Mouse (Mus musculus) neural tube, embryonic 15.5 days (tissue): ENCODE measurements around the gene Exosc2. TPM values are rescaled to one million over a fixed set of nuclear protein-coding genes. Genes with fewer than 3 reads are reported as not detected.

ENCODE experiments used
- ATAC-seq: fragments of 200-750 bp; cut with Nextera tagmentation; 2 replicates; pipeline ENCODE4 v1.8.0; 2017; ENCODE audit warnings: mild to moderate bottlenecking, moderate TSS enrichment, moderate library complexity; ENCODE audit not compliant: low FRiP score
- H3K27ac ChIP-seq: fragments of 300-500 bp; sonication (generic); replicated peaks from 2 replicates; pipeline ENCODE4 v1.5.1; 2015; ENCODE audit warnings: mild to moderate bottlenecking, inconsistent platforms
- H3K27me3 ChIP-seq: fragments of 300-500 bp; sonication (generic); replicated peaks from 2 replicates; pipeline ENCODE4 v1.6.1; 2015; ENCODE audit warnings: inconsistent platforms
- H3K36me3 ChIP-seq: fragments of 300-500 bp; sonication (generic); 2 replicates; pipeline ENCODE4 v1.6.1; 2015; ENCODE audit warnings: inconsistent platforms
- H3K4me1 ChIP-seq: fragments of 300-500 bp; sonication (generic); 2 replicates; pipeline ENCODE4 v1.6.1; 2015; ENCODE audit warnings: inconsistent platforms
- H3K4me2 ChIP-seq: fragments of 300-500 bp; sonication (generic); 2 replicates; pipeline ENCODE4 v1.6.1; 2015; ENCODE audit warnings: inconsistent platforms, mild to moderate bottlenecking, moderate library complexity
- H3K4me3 ChIP-seq: fragments of 300-500 bp; sonication (generic); replicated peaks from 2 replicates; pipeline ENCODE4 v1.5.1; 2015; ENCODE audit warnings: mild to moderate bottlenecking, inconsistent platforms
- H3K9ac ChIP-seq: fragments of 300-500 bp; sonication (generic); replicated peaks from 2 replicates; pipeline ENCODE4 v1.6.1; 2015; ENCODE audit warnings: mild to moderate bottlenecking, inconsistent platforms
- H3K9me3 ChIP-seq: fragments of 300-500 bp; sonication (generic); replicated peaks from 2 replicates; pipeline ENCODE4 v1.6.1; 2016; ENCODE audit warnings: inconsistent platforms
- WGBS: fragments of 180-500 bp; shearing (Covaris S2); methylation state at CpG from one replicate; pipeline ENCODE4 v1.1.7; 2015; ENCODE audit warnings: mixed read lengths; 5-methylcytosine and 5-hydroxymethylcytosine counted together
- polyA plus RNA-seq: library from polyadenylated mRNA; unstranded; fragments of >200 nt; fragmentation: Nextera tagmentation; extraction: Ambion mirVana; gene quantifications from 2 replicates; pipeline ENCODE4 v1.2.1, GENCODE M21; 2015

Exosc2 gene
- 40.3 and 47.1 TPM in 2 replicates for polyA plus RNA-seq

DNA sequence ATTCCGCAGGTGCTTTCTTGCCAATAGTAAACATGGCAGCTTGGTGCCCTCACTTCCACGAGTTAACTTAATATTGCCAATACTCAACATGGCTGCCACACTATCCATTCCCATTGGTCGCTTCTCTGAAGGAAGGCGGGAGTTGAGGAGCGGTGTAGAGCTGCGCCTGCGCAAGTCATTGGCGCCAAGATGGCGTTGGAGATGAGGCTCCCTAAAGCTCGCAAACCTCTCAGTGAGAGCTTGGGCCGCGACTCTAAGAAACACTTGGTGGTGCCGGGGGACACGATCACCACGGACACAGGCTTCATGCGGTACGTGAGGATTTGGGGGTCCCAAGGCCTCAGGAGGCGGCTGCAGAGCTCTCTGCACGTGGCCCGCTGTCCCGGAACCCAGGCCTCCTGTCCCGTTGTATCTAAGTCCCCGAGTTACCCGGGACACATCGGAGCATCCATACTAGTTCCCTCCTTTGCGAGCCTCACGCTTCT lies at the start of gene Exosc2:
Gene Exosc2 (plus strand): TSS at position 165 of the 485 bp plus-strand sequence.
- WGBS = 1% methylated on average over 27 of the region's 27 CpGs
- ATAC-seq = peak; percentile 95
- Histone ChIP-seq H3K27me3 (peaks cover 23% of the 10 kb centered on the region; the same call in 1 of the 2 replicates), H3K9me3 (no peaks in the 10 kb centered on the region), H3K4me1 (peaks cover 17% of the 10 kb centered on the region), H3K4me3 (peak within 1 kb of the TSS; percentile 80), H3K9ac (peak within 1 kb of the TSS; percentile 72), H3K4me2 (peak within 1 kb of the TSS; percentile 65), H3K27ac (peak within 1 kb of the TSS; percentile 76), H3K36me3 (peaks cover 20% of the 10 kb centered on the region)

- no peak for ATAC-seq
- H3K9ac ChIP-seq = no peak overlapping the region
- no peaks in the 10 kb centered on the region for H3K36me3 ChIP-seq
- H3K9me3 ChIP-seq = no peaks in the 10 kb centered on the region
- no peak overlapping the region for H3K27ac ChIP-seq
- H3K4me3 ChIP-seq = no peak overlapping the region
- H3K4me1 ChIP-seq = peaks cover 33% of the 10 kb centered on the region
- H3K4me2 ChIP-seq = no peak overlapping the region
- WGBS = 86% methylated on average over 3 of the region's 3 CpGs
- H3K27me3 ChIP-seq = peaks cover 87% of the 10 kb centered on the region
Measured at GRCm38 (mm10) chr2:31633531-31633930, 37.0 kb upstream of the Exosc2 start.

- no peak overlapping the region for H3K9ac ChIP-seq
- WGBS = under 1% methylated on average over 52 of the region's 52 CpGs
- ATAC-seq = no peak
Measured at GRCm38 (mm10) chr2:31635281-31636137, 35.0 kb upstream of the Exosc2 start.

GRCm38 (mm10) chr2:31636138-31636741 lies 34.3 kb upstream of the Exosc2 start:
- no peak; the same call in 1 of the 2 replicates for ATAC-seq

More at GRCm38 (mm10) chr2:31635281-31636137, 35.0 kb upstream of the Exosc2 start:
- Histone ChIP-seq H3K27ac (no peak overlapping the region), H3K9me3 (no peaks in the 10 kb centered on the region), H3K4me3 (peak overlapping the region; percentile 23), H3K27me3 (peaks cover 98% of the 10 kb centered on the region), H3K36me3 (no peaks in the 10 kb centered on the region), H3K4me2 (peak overlapping the region; percentile 45), H3K4me1 (peaks cover 50% of the 10 kb centered on the region)

GRCm38 (mm10) chr2:31636742-31637141 lies 33.8 kb upstream of the Exosc2 start:
- ATAC-seq = no peak; the same call in 1 of the 2 replicates
- Histone ChIP-seq H3K9me3 (no peaks in the 10 kb centered on the region), H3K4me3 (peak overlapping the region; percentile 23), H3K27me3 (peaks cover 95% of the 10 kb centered on the region), H3K4me1 (peaks cover 59% of the 10 kb centered on the region), H3K4me2 (peak overlapping the region; percentile 45), H3K9ac (no peak overlapping the region), H3K36me3 (no peaks in the 10 kb centered on the region), H3K27ac (no peak overlapping the region)
- WGBS = 1% methylated on average over 35 of the region's 35 CpGs

More at GRCm38 (mm10) chr2:31636138-31636741, 34.3 kb upstream of the Exosc2 start:
- no peaks in the 10 kb centered on the region for H3K36me3 ChIP-seq
- H3K4me3 ChIP-seq = peak overlapping the region; percentile 23
- H3K27me3 ChIP-seq = peaks cover 95% of the 10 kb centered on the region
- H3K9ac ChIP-seq = no peak overlapping the region
- peaks cover 57% of the 10 kb centered on the region for H3K4me1 ChIP-seq
- peak overlapping the region; percentile 45 for H3K4me2 ChIP-seq
- H3K9me3 ChIP-seq = no peaks in the 10 kb centered on the region
- no peak overlapping the region for H3K27ac ChIP-seq
- under 1% methylated on average over 47 of the region's 48 CpGs for WGBS

GRCm38 (mm10) chr2:31637311-31637710 lies 33.2 kb upstream of the Exosc2 start:
- Histone ChIP-seq H3K27me3 (peaks cover 95% of the 10 kb centered on the region), H3K36me3 (no peaks in the 10 kb centered on the region), H3K4me1 (peaks cover 62% of the 10 kb centered on the region), H3K9me3 (no peaks in the 10 kb centered on the region), H3K4me3 (peak overlapping the region; percentile 23), H3K9ac (no peak overlapping the region), H3K27ac (no peak overlapping the region), H3K4me2 (peak overlapping the region; percentile 45)
- no peak for ATAC-seq
- under 1% methylated on average over 12 of the region's 12 CpGs for WGBS

GRCm38 (mm10) chr2:31637807-31638206 lies 32.7 kb upstream of the Exosc2 start:
- H3K9ac ChIP-seq = no peak overlapping the region; the same call in 1 of the 2 replicates

DNA sequence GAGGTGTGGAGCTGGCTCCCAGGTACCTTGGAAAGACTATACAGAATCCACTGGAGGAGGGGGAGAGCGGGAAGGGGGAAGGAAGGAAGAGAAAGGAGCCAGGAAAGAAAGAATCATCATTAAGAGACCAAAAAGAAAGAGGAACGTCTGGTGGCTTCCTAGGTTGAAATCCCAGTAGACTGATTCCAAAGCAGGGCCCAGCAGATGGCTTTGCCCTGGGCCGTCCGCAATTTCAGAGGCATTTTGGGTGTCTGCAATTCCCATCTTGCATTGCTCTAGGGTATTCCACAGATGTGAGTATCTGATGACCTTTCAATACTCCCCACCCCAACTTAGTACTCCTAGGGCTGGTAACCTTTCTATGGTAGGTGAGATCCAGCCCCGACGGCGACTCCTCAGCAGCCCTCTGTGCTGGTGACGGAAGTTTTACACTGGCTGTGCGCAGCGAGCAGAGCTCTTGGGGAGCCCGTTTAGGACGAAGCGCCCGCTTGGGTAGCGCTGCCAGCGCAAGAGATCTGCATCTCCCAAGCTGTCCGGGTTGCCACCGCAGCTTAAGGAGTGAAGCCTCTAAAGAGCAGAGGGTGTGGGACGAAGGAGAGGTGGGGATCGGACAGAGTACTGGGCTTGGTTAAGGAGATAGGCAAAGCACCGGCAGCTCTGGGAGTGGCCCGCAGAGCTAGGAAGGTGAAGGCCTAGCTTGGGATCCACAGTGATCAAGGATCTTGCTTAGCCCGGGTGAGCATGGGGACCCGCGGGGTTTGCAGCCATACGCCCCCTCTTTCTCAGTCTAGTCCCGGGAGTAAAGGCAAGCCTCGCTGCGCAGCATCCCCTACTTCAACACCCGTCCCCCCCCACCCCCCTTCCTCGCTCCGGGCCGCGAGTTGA lies 31.7 kb upstream of the Exosc2 start:
- WGBS = 2% methylated on average over 34 of the region's 34 CpGs
- Histone ChIP-seq H3K27ac (no peak overlapping the region), H3K36me3 (no peaks in the 10 kb centered on the region), H3K27me3 (peaks cover 95% of the 10 kb centered on the region), H3K4me2 (peak overlapping the region; percentile 38), H3K4me3 (peak overlapping the region; percentile 26; the same call in 1 of the 2 replicates), H3K9me3 (no peaks in the 10 kb centered on the region), H3K9ac (no peak overlapping the region), H3K4me1 (peaks cover 62% of the 10 kb centered on the region)
- no peak for ATAC-seq

More at GRCm38 (mm10) chr2:31637807-31638206, 32.7 kb upstream of the Exosc2 start:
- peak overlapping the region; percentile 45 for H3K4me2 ChIP-seq
- no peaks in the 10 kb centered on the region for H3K9me3 ChIP-seq
- no peak overlapping the region for H3K27ac ChIP-seq
- under 1% methylated on average over 22 of the region's 22 CpGs for WGBS
- no peaks in the 10 kb centered on the region for H3K36me3 ChIP-seq
- ATAC-seq = no peak
- H3K27me3 ChIP-seq = peaks cover 95% of the 10 kb centered on the region
- H3K4me3 ChIP-seq = peak overlapping the region; percentile 23
- peaks cover 62% of the 10 kb centered on the region for H3K4me1 ChIP-seq

DNA sequence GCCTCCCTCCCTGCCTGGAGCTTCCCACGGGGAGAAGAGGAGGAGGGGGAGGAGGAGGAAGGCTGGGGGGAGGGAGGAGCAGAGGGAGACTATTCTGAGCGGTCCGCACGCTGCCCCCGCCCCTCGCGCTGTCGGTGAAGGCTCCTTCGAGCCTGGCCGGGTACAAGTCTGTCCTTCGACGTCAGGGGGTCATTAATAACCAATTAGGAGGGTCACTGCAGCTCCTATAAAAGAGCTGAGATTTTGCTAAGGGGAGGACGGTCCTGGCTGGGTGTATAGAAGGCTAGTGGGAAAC lies 31.1 kb upstream of the Exosc2 start:
- peak overlapping the region; percentile 26; the same call in 1 of the 2 replicates for H3K4me3 ChIP-seq
- peak overlapping the region; percentile 38 for H3K4me2 ChIP-seq
- H3K36me3 ChIP-seq = no peaks in the 10 kb centered on the region
- H3K4me1 ChIP-seq = peaks cover 62% of the 10 kb centered on the region
- no peaks in the 10 kb centered on the region for H3K9me3 ChIP-seq
- WGBS = 0% methylated on average over 12 of the region's 13 CpGs
- H3K27ac ChIP-seq = no peak overlapping the region
- no peak overlapping the region for H3K9ac ChIP-seq
- ATAC-seq = no peak
- peaks cover 95% of the 10 kb centered on the region for H3K27me3 ChIP-seq

GRCm38 (mm10) chr2:31639901-31640608 lies 30.5 kb upstream of the Exosc2 start, which contains the start of gene Prdm12:
TSS of gene Prdm12 (plus strand) at chr2:31640037.
- Histone ChIP-seq H3K4me2 (peak within 1 kb of the TSS; percentile 38), H3K9me3 (no peaks in the 10 kb centered on the region), H3K4me3 (peak within 1 kb of the TSS; percentile 26), H3K4me1 (peaks cover 62% of the 10 kb centered on the region), H3K36me3 (no peaks in the 10 kb centered on the region), H3K27ac (no peak within 1 kb of the TSS), H3K9ac (no peak within 1 kb of the TSS), H3K27me3 (peaks cover 95% of the 10 kb centered on the region)
- no peak for ATAC-seq
- WGBS = 1% methylated on average over 41 of the region's 41 CpGs
